Mouse (Mus musculus) hindbrain, embryonic 15.5 days (tissue): ENCODE measurements around the gene E130308A19Rik. TPM values are rescaled to one million over a fixed set of nuclear protein-coding genes. Genes with fewer than 3 reads are reported as not detected.

ENCODE experiments used
- ATAC-seq: fragments of 200-750 bp; cut with Nextera tagmentation; 2 replicates; pipeline ENCODE4 v1.8.0; 2017; ENCODE audit warnings: low read depth, moderate number of reproducible peaks, moderate TSS enrichment; ENCODE audit not compliant: low FRiP score
- H3K27ac ChIP-seq: fragments of 300-500 bp; sonication (generic); replicated peaks from 2 replicates; pipeline ENCODE4 v1.5.1; 2015; ENCODE audit warnings: mild to moderate bottlenecking, inconsistent platforms
- H3K27me3 ChIP-seq: fragments of 300-500 bp; sonication (generic); 2 replicates; pipeline ENCODE4 v1.6.1; 2015; ENCODE audit warnings: control low read depth, inconsistent platforms
- H3K36me3 ChIP-seq: fragments of 300-500 bp; sonication (generic); 2 replicates; pipeline ENCODE4 v1.6.1; 2015; ENCODE audit warnings: control low read depth, inconsistent platforms
- H3K4me1 ChIP-seq: fragments of 300-500 bp; sonication (generic); replicated peaks from 2 replicates; pipeline ENCODE4 v1.6.1; 2015; ENCODE audit warnings: control low read depth, inconsistent platforms
- H3K4me2 ChIP-seq: fragments of 300-500 bp; sonication (generic); 2 replicates; pipeline ENCODE4 v1.6.1; 2015; ENCODE audit warnings: moderate library complexity, mild to moderate bottlenecking, inconsistent platforms
- H3K4me3 ChIP-seq: fragments of 300-500 bp; sonication (generic); 2 replicates; pipeline ENCODE4 v1.5.1; 2015; ENCODE audit warnings: mild to moderate bottlenecking, inconsistent platforms
- H3K9ac ChIP-seq: fragments of 300-500 bp; sonication (generic); 2 replicates; pipeline ENCODE4 v1.6.1; 2015; ENCODE audit warnings: inconsistent platforms
- H3K9me3 ChIP-seq: fragments of 300-500 bp; sonication (generic); 2 replicates; pipeline ENCODE4 v1.6.1; 2016; ENCODE audit warnings: control low read depth, inconsistent platforms
- WGBS: fragments of 180-500 bp; shearing (Covaris S2); methylation state at CpG from one replicate; pipeline ENCODE4 v1.1.7; 2015; 5-methylcytosine and 5-hydroxymethylcytosine counted together
- polyA plus RNA-seq: library from polyadenylated mRNA; unstranded; fragments of >200 nt; fragmentation: Nextera tagmentation; extraction: Ambion mirVana; gene quantifications from 2 replicates; pipeline ENCODE4 v1.2.1, GENCODE M21; 2015

E130308A19Rik gene
- polyA plus RNA-seq, 1 experiment from 2014 or later, result 55.9 TPM

GRCm38 (mm10) chr4:59669131-59669530, 43.1 kb downstream of the E130308A19Rik start:
- no peak overlapping the region for H3K4me2 ChIP-seq
- H3K9ac ChIP-seq, result no peak overlapping the region
- no peaks in the 10 kb centered on the region for H3K9me3 ChIP-seq
- ATAC-seq, result no peak
- no peaks in the 10 kb centered on the region for H3K36me3 ChIP-seq
- H3K27me3 ChIP-seq, result no peaks in the 10 kb centered on the region
- no peak overlapping the region for H3K27ac ChIP-seq
- H3K4me1 ChIP-seq, result 0 out of 2 replicates have a peak, but pooled peaks cover 3% of the 10 kb centered on the region
- 96% methylated on average over 1 of the region's 1 CpGs for WGBS
- no peak overlapping the region for H3K4me3 ChIP-seq

- H3K27ac ChIP-seq, result no peak overlapping the region
- WGBS, result 84% methylated on average over 2 of the region's 2 CpGs
Observed at GRCm38 (mm10) chr4:59670015-59670414, 44.0 kb downstream of the E130308A19Rik start.

GRCm38 (mm10) chr4:59673423-59674117, 47.6 kb downstream of the E130308A19Rik start:
- Histone ChIP-seq H3K9ac (no peak overlapping the region), H3K27me3 (no peaks in the 10 kb centered on the region), H3K4me1 (peaks cover 5% of the 10 kb centered on the region; the same call in 1 of the 2 replicates), H3K4me3 (no peak overlapping the region), H3K36me3 (no peaks in the 10 kb centered on the region), H3K27ac (no peak overlapping the region), H3K9me3 (no peaks in the 10 kb centered on the region), H3K4me2 (no peak overlapping the region)
- no peak; the same call in 1 of the 2 replicates for ATAC-seq
- 88% methylated on average over 2 of the region's 2 CpGs for WGBS

More at GRCm38 (mm10) chr4:59670015-59670414, 44.0 kb downstream of the E130308A19Rik start:
- ATAC-seq, result no peak
- Histone ChIP-seq H3K27me3 (no peaks in the 10 kb centered on the region), H3K4me3 (no peak overlapping the region), H3K9ac (no peak overlapping the region), H3K36me3 (no peaks in the 10 kb centered on the region), H3K4me1 (peaks cover 6% of the 10 kb centered on the region; the same call in 1 of the 2 replicates), H3K9me3 (no peaks in the 10 kb centered on the region), H3K4me2 (no peak overlapping the region)

GRCm38 (mm10) chr4:59674929-59675679, 49.1 kb downstream of the E130308A19Rik start:
- Histone ChIP-seq H3K36me3 (no peaks in the 10 kb centered on the region), H3K9ac (no peak overlapping the region), H3K4me1 (peaks cover 5% of the 10 kb centered on the region; the same call in 1 of the 2 replicates), H3K4me2 (no peak overlapping the region), H3K27ac (no peak overlapping the region), H3K27me3 (no peaks in the 10 kb centered on the region), H3K9me3 (no peaks in the 10 kb centered on the region), H3K4me3 (no peak overlapping the region)
- ATAC-seq, result no peak
- 69% methylated on average over 8 of the region's 8 CpGs for WGBS

GRCm38 (mm10) chr4:59675699-59676098, 49.7 kb downstream of the E130308A19Rik start:
- no peak for ATAC-seq
- no peak overlapping the region for H3K27ac ChIP-seq
- H3K4me3 ChIP-seq, result no peak overlapping the region
- WGBS, result 64% methylated on average over 3 of the region's 3 CpGs
- H3K9ac ChIP-seq, result no peak overlapping the region
- no peaks in the 10 kb centered on the region for H3K36me3 ChIP-seq
- no peaks in the 10 kb centered on the region for H3K9me3 ChIP-seq
- peaks cover 10% of the 10 kb centered on the region; the same call in 1 of the 2 replicates for H3K4me1 ChIP-seq
- H3K4me2 ChIP-seq, result no peak overlapping the region
- H3K27me3 ChIP-seq, result no peaks in the 10 kb centered on the region

- no peak overlapping the region for H3K27ac ChIP-seq
- no peaks in the 10 kb centered on the region for H3K9me3 ChIP-seq
- ATAC-seq, result no peak
- H3K9ac ChIP-seq, result no peak overlapping the region
- H3K4me2 ChIP-seq, result no peak overlapping the region
- 0 out of 2 replicates have a peak, but pooled peaks cover 22% of the 10 kb centered on the region for H3K4me1 ChIP-seq
- H3K27me3 ChIP-seq, result no peaks in the 10 kb centered on the region
- no peaks in the 10 kb centered on the region for H3K36me3 ChIP-seq
- WGBS, result 92% methylated on average over 1 of the region's 1 CpGs
- H3K4me3 ChIP-seq, result no peak overlapping the region
Observed at GRCm38 (mm10) chr4:59681383-59681782, 55.4 kb downstream of the E130308A19Rik start.

GRCm38 (mm10) chr4:59682491-59682890, 56.5 kb downstream of the E130308A19Rik start:
- no peak overlapping the region for H3K9ac ChIP-seq
- H3K27ac ChIP-seq, result no peak overlapping the region
- 0 out of 2 replicates have a peak, but pooled peaks cover 22% of the 10 kb centered on the region for H3K4me1 ChIP-seq
- ATAC-seq, result no peak
- H3K36me3 ChIP-seq, result no peaks in the 10 kb centered on the region
- no peak overlapping the region for H3K4me2 ChIP-seq
- 63% methylated on average over 3 of the region's 3 CpGs for WGBS
- H3K9me3 ChIP-seq, result no peaks in the 10 kb centered on the region
- no peaks in the 10 kb centered on the region for H3K27me3 ChIP-seq
- no peak overlapping the region for H3K4me3 ChIP-seq

- Histone ChIP-seq H3K4me3 (no peak overlapping the region), H3K9me3 (no peaks in the 10 kb centered on the region), H3K9ac (no peak overlapping the region), H3K27ac (no peak overlapping the region), H3K4me2 (no peak overlapping the region), H3K36me3 (no peaks in the 10 kb centered on the region), H3K27me3 (no peaks in the 10 kb centered on the region), H3K4me1 (0 out of 2 replicates have a peak, but pooled peaks cover 22% of the 10 kb centered on the region)
- WGBS, result 68% methylated on average over 10 of the region's 10 CpGs
- no peak for ATAC-seq
Observed at GRCm38 (mm10) chr4:59682950-59683349, 56.9 kb downstream of the E130308A19Rik start.

GRCm38 (mm10) chr4:59684306-59684705, 58.3 kb downstream of the E130308A19Rik start:
- WGBS, result 63% methylated on average over 4 of the region's 4 CpGs
- no peaks in the 10 kb centered on the region for H3K27me3 ChIP-seq
- H3K4me1 ChIP-seq, result 0 out of 2 replicates have a peak, but pooled peaks cover 22% of the 10 kb centered on the region
- no peak overlapping the region for H3K4me3 ChIP-seq
- no peaks in the 10 kb centered on the region for H3K9me3 ChIP-seq
- no peak overlapping the region for H3K27ac ChIP-seq
- no peak for ATAC-seq
- no peaks in the 10 kb centered on the region for H3K36me3 ChIP-seq
- H3K4me2 ChIP-seq, result no peak overlapping the region
- no peak overlapping the region for H3K9ac ChIP-seq

- no peak for ATAC-seq
- Histone ChIP-seq H3K4me1 (0 out of 2 replicates have a peak, but pooled peaks cover 15% of the 10 kb centered on the region), H3K9me3 (no peaks in the 10 kb centered on the region), H3K27ac (no peak overlapping the region), H3K4me3 (no peak overlapping the region), H3K4me2 (no peak overlapping the region), H3K36me3 (peaks cover 11% of the 10 kb centered on the region; the same call in 1 of the 2 replicates), H3K27me3 (no peaks in the 10 kb centered on the region), H3K9ac (no peak overlapping the region)
- 71% methylated on average over 4 of the region's 4 CpGs for WGBS
Observed at GRCm38 (mm10) chr4:59686716-59687115, 60.7 kb downstream of the E130308A19Rik start.

GRCm38 (mm10) chr4:59689055-59689454, 63.0 kb downstream of the E130308A19Rik start:
- H3K4me3 ChIP-seq, result no peak overlapping the region
- no peak overlapping the region for H3K4me2 ChIP-seq
- no peak overlapping the region for H3K9ac ChIP-seq
- H3K27ac ChIP-seq, result no peak overlapping the region
- peaks cover 11% of the 10 kb centered on the region; the same call in 1 of the 2 replicates for H3K36me3 ChIP-seq
- no peak for ATAC-seq
- no peaks in the 10 kb centered on the region for H3K9me3 ChIP-seq
- H3K27me3 ChIP-seq, result no peaks in the 10 kb centered on the region
- H3K4me1 ChIP-seq, result 0 out of 2 replicates have a peak, but pooled peaks cover 4% of the 10 kb centered on the region
- 87% methylated on average over 4 of the region's 4 CpGs for WGBS

- Histone ChIP-seq H3K36me3 (peaks cover 11% of the 10 kb centered on the region; the same call in 1 of the 2 replicates), H3K9me3 (no peaks in the 10 kb centered on the region), H3K4me3 (no peak overlapping the region), H3K4me1 (no peaks in the 10 kb centered on the region), H3K27ac (no peak overlapping the region), H3K4me2 (no peak overlapping the region), H3K27me3 (no peaks in the 10 kb centered on the region), H3K9ac (no peak overlapping the region)
- 38% methylated on average over 4 of the region's 4 CpGs for WGBS
- ATAC-seq, result peak; percentile 59
Observed at GRCm38 (mm10) chr4:59690145-59690544, 64.1 kb downstream of the E130308A19Rik start.
